Mouse (Mus musculus) embryo, embryonic 10 days (tissue): Measurements from ENCODE around the gene Rhou.
A peak's percentile ranks its signal among the peaks of the same experiment; 100 is the strongest.
"Not testable (repeated sequence)": the region's sequence is repeated elsewhere in the genome, so short reads cannot be mapped to it uniquely, and the experiment has no call there.

Source experiments
- DNase-seq: peaks from one replicate; pipeline ENCODE4 v3.0.0-alpha.2; 2015; ENCODE audit warnings: low spot score

The Rhou gene

DNA sequence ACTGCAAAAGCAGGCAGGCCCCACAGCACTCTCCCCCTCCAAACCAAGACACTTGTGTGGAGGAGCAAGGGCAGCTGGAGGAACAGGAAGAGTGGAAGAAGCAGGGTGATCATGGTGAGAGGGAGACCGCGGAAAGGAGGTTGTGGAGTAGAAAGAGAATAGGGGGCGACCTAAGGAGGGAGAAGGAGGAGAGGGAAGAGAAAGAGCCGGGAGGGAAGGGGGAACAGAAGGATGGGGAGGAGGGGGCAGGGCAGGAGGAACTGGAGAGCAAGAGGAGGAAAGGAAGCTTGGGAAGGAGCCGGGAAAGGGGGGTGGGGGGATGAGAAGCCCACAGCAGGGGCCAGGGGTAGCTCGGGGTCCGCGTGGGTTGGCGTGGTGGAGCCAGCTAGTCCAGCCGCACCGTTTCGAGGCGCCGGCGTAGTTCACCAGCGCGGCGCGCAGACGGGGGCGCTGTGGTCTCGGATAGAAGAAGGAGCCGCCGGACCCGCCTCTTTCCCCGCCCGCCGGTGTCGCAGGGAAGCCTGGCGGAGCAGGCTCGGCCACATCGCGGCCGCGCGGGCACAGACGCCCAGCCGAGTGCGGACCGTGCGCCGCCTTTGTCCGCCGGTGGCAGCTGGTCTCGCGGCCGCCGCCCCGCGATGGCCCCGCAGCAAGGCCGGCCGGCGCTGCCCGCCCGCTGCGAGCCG lies at the start of gene Rhou:
Gene Rhou (plus strand): TSS at position 622 of the 686 bp plus-strand sequence.
- peak; percentile 95 for DNase-seq

DNA sequence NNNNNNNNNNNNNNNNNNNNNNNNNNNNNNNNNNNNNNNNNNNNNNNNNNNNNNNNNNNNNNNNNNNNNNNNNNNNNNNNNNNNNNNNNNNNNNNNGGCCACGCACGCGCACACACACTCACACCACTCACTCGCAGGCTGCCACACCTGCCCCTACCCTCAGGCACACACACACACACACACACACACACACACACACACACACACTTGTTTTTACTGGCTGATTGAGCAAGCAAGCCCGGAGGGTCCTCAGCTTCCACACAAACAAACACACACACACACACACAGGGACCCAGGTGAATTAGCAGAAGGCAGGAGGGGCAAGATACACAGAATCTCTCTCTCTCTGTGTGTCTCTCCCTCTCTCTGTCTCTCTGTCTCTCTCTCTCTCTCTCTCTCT lies 41.1 kb upstream of the Rhou start:
- not testable (repeated sequence) for DNase-seq

DNA sequence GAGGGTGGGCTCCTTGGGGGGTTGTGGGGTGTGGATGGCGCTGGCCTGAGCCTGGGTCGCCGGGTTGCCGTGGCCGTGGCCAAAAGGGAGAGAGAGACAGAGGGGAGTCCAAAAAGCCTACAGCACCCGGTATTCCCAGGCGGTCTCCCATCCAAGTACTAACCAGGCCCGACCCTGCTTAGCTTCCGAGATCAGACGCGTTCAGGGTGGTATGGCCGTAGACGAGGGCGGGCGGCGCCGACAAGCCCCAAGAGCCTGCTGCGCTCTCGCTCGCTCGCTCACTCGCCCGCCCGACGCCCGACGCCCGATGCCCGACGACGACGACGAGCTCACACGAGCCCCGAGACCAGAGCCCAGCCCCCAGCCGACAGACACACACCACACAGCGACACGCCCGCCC lies 30.2 kb upstream of the Rhou start:
- DNase-seq, result not testable (repeated sequence)

DNA sequence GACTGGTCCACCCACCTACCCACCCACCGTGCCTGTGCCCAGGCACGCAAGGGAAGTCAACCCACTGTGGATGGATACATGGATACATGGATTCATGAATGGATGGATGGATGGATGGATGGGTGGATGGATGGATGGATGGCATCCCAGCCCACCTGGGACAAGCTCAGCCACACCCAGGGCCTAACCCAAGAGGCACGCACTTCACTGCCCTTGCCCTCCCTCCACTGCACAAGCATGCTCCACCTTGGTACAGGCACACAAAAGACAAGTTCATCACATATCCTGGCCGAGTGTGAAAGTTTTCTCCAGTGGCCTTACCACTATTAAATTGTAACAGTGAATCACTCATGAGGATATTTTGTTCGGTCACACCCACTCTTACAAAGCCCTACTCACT lies 29.5 kb upstream of the Rhou start:
- DNase-seq, result no peak

DNA sequence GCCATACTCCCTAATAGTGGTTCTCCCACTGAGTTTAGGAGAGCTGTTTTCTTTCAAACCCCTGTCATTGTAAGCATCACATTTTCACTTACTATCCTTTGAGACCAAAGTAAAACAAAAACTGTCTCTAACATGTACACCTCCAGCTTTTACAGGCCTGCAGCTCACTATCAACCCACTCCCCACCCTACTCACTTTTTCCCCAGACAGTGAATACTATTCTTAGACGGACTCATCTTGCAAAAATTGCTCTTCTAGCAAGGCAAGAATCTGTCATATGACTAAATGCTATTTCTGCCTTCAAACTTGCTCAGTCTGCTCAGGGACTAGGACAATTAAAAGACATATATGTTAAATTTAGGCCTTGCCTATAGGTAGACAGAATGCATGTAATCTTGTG lies 29.0 kb upstream of the Rhou start:
- no peak for DNase-seq

DNA sequence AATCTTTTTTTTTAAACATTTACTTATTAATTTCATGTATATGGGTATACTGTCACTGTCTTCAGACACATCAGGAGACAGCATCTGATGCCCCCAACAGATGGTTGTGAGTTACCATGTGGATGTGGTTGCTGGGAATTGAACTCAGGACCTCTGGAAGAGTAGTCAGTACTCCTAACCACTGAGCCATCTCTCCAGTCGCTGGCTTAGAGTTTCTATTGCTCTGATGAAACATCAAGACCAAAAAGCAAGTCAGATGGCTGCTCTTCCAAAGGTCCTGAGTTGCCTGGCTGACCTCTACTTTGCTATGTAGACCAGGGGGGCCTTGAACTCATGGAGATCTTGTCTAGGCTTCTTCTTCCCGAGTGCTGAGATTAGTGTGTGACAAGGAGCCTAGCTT lies 28.0 kb upstream of the Rhou start:
- no peak for DNase-seq

DNA sequence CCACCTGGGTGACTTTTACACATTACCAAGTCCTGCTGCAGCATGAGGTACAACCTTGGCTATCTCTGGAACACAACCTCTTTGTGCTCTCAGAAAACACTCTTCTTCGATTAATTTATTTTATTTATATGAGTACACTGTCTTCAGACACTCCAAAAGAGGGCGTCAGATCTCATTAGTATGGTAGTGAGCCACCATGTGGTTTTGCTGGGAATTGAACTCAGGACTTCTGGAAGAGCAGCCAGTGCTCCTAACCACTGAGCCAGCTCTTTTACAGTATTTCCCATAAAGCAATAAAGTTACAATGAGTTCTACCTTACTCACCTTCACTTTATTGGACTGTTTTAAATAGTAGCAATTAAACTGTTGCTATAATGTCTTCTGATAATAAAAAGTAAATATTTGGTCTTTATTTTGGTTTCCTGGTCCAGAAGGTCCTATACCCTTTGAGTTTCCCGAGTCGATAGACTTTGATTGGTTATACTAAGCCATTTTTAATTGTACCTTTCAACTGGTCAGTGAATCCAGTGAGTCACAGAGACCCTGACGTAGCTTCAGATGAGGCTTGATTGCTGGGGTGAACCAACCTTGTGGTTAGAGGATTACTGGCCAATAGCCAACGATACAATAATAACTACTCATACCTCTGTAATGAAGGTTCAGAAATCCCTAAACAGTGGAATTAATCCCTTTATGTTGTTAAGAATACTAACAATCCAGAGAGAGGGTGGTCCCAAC lies 26.1 kb upstream of the Rhou start:
- DNase-seq, result no peak

DNA sequence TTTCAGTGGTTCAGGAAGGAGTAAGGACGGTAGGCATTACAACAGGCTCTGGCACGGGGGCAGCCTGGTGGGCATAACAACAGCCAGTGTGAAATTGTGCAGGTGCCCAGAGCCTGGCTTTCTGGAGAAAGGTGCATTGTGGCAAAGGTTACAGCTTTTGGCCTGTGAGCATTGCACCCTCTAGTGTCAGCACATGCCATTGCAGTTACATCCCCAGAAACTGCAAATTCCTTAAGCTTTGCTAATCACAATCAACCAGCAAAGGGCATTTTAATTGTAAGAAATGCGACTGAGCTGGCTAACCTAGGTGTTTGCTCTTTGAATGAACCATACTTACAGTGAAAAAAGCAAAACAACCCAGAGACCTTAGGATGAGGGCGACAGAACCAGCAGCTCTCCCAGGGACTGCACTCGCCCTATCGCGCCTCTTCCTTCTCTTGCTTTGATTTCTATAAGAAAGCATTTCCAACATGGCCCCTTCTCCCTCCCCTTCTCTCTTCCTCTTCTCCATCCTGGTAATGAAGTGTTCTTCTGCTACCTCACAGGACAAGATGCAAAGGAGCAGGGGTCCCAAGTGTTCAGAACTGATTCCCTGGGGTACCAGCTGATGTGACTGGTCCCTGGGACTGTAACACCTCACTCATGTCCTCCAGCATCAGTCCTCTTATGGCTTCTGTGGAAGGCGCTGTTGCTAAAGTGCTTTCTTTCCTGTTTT lies 25.3 kb upstream of the Rhou start:
- DNase-seq, result peak; percentile 79

DNA sequence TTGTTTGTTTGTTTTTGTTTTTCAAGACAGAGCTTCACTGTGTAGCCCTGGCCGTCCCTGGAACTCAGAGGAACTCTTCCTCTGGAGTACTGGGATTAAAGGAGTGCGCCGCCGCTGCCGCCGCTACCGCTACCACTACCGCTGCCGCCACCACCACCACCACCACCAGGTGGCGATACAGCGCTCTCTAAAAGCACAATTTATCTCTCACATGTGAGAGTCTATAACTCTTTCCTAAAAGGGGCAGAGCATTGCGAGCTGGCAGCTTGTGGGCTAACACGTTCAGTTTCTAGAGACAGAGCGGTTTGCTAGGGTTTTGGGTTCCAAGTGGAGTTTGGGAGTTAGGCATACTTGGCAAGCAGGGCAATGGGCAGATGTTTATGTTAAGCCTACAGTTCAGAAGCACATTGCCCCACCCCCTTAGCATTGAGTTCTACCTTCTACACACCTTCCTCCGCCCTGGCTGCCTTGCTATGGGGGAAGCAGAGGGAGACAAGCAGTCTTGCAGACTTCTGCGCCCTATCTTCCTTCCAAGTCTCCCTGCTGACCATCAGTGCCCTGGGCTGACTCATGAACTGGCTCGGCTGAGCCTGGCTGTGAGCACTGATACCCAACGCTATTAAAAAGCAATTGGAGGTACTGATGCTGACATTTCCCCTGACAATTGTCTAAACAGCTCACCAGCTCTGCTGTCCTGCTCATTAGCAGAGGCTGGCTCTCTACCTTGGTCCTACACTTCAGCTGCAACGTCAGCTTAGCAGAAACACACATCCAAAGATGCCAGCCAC lies 24.6 kb upstream of the Rhou start:
- DNase-seq, result peak; percentile 96

DNA sequence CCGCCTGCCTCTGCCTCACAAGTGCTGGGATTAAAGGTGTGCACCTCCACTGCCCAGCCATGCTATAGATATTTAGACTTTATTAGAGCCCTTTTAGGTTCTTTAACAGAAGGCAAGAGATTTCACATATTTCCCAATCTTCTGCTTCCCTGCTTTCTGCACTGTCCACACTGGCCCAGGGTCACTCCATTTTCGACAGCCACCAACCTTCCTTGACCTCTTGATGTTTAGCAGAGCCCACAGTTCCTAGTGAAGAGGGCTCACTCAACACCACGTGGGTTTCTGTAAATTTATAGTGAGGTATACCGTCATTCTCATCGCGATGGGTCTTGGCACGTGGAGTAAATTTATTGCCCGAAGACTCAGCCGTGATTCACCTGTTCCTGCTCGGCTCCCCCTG lies 23.7 kb upstream of the Rhou start:
- no peak for DNase-seq

DNA sequence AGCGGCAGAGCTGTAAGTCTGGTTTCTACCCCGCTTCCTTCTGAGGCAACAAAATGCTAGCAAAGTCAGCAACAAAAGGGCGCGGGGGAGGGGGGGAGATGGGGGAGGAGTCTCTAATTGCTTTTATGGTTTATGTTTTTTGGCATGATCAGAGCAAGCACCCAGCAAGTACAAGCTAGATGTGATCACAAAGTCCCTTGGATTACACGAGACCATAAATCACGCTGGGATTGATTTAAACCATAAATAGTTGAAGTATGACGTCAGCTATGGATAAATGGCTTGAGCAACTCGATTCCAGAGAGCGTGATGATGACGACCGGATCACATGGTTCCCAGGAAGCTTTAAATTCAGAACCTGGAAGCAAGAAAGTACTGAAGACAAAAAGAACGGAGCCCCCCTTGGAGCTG lies 22.9 kb upstream of the Rhou start:
- peak; percentile 36 for DNase-seq

DNA sequence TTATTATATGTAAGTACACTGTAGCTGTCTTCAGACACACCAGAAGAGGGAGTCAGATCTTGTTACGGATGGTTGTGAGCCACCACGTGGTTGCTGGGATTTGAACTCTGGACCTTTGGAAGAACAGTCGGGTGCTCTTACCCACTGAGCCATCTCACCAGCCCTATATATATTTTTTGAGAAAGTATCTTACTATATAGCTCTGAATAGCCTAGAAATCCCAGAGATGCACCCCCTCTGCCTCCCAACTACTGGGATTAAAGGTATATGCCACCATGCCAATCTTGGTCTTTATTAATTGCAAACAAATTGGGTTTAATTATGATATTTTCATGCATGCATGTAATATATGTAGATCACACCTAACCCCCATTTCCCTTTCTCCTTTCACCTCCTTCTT lies 22.0 kb upstream of the Rhou start:
- DNase-seq, result not testable (repeated sequence)

DNA sequence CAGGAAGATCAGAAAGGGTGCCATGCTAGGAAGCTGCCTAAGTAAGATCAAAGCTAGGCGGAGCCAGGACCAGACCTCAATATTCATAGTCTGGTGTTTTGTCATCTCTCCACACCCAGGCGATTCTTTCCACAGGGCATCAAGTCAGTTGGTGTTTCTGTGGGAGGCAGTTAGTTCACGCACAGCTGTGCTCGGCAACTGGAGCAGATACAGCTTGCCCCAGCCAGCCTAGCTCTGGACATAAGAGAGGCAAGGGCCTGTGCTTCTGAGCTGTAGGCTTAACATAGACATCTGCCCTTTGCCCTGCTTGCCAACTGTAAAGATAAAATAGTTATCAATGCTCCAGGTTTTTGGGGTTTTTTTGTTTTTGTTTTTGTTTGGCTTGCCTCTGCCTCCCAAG lies 21.5 kb upstream of the Rhou start:
- DNase-seq, result no peak

DNA sequence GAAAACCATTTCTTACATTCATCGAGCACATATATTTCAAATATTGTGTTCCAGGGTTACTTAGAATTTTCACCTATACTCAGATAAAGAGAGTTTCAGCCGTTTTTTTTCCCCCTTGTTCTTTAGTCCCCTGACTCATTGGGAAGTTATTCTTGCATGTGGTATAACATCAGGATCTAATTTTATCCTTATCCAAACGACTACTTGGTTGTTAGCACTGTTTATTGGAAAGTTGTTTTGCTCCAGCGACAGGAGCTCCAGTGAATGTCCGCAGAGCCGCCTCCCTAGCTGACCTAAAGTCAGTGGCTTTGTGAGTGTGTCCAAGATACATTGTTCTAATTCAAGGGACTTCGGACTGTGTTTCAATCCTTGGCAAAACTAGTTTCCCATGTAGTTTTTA lies 19.9 kb upstream of the Rhou start:
- DNase-seq, result no peak

DNA sequence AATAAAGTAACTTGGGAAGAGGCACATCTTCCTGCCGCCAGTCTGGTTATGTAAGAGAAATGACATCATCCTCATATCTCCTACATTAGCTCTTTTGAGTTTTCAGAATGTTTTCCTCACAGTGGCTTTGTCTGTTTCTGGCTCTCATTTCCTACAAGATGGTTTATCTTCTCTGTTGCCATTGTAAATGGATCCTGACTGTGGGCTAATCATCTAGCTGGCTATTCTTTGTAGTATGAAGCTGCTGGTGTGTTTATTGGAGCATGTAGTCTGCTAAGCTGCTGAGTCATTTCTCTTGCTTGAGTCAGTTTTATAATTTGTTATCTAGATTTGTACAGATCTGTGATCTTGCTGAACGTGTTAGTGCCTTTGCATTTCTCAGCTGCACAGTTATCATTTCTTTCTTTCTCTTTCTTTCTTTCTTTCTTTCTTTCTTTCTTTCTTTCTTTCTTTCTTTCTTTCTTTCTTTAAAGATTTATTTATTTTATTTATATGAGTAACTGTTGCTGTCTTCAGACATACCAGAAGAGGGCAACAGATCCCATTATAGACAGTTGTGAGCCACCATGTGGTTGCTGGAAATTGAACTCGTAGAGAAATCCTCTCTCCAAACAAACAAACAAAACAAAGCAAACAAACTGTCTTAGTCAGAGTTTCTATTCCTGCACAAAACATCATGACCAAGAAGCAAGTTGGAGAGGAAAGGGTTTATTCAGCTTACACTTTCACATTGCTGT lies 19.2 kb upstream of the Rhou start:
- no peak for DNase-seq

DNA sequence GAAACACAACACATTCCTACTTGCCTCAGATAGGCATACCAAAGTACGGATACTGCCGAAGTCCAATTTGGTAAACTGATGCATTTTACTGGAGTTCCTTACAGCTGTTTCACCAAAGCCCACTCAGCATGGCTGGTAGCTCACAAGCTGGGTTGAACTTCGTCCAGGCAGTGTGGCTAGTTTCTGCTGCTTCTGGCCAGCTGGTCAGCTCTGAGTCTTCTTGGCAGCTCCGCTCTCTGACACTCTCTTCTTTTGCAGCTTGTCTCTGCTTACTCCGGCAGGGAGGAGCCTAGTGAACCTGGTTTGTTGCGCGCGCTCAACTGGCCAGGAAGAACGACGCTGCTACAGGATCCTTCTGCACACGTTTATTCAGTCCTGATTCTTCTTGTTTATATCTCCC lies 18.1 kb upstream of the Rhou start:
- no peak for DNase-seq

DNA sequence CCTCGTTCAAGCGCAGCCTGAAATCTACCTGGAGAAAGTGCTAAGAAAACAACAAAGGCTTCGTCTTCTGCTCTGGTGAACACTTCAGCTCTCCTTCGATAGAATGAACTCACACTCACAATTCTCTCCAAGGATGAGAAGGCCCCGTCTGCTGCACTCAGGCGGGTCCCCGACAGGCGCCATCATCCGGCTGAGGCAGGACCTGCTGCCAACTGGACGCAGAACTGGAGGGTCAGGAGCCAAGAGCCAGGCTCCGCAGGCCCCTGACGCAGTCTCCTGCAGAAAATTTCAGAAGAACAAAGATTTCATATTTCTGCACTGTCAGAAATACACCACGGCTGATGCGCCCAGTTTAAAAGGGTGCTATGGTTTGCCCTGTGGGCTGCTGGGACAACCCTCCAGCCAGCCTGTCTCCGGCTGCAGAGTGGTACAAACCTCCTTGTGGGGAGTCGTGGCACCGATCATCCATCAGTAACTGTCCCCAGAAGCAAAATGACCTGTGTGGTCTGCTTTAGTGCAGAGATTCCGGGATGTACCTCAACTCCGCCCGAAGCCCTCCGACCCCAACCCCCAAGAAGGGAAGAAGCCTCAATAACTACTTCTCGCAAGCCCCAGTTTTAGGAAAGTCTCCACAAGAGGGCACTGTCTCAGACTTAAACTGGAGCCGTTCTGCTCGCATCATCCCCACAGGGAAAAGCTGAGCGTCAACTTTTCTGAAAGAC lies 10.2 kb upstream of the Rhou start:
- peak; percentile 86 for DNase-seq

DNA sequence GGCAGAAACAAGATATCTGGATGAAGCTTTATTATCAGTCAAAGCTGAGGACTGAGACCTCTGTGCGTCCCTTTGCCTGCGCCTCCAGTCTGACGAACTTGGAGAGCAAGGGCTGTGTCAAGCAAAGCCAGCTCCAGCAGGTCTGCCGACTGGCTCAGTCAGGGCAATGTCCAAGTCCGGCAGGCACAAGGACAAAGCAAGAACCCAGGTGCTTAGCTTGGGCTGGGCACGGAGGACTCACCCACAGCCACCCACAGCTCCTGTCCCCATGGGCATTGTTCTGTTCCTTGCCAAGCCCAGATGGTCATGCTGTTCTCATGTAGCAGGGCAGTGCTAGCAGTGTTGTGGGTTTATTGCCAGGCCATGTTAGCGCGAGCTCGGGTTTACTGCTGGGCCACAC lies 8.5 kb upstream of the Rhou start:
- no peak for DNase-seq

DNA sequence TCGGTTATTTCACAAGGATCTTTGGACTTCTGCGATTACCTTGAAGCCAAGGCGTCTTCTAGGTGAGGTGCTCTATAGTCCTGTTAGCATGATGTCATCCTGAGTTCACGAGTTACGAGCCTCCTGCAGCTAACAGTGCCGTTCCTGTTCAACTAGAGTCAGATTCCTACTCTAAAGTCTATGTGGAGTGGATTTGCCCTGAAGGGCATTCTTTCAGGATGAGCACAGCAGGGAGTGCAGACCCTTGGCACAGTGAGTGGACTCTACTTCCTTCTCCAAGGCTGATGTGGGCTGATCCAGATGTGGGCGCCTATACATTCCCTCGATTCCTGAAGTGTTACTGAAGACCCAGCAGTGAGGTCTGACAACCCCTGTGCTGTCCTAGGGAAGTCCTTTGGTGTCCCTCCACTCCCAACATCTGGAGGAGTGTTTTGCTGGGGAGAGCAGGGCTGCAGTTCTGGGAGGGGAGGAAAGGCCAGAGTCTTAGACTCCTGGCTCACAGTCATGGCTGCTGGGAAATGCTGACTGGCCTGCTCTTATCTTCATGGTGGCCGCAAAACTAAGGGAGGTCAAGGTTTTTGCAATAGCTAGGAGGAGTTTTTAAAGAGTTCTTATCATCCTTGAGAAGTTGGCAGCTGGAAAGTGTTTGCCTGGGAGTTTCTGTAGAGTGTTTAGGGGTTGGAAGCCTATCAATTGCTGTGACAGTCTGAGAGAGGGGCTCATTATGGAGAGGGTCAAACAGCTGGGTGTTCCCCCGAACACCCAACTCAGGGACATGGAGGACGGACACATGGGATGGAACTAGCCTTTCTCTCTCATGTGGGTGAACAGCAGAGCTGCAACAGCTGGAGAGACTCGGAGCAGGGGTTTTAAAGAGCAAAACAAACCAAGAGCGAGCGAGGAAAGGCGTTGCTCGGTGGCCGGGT lies 5.2 kb upstream of the Rhou start:
- no peak for DNase-seq

DNA sequence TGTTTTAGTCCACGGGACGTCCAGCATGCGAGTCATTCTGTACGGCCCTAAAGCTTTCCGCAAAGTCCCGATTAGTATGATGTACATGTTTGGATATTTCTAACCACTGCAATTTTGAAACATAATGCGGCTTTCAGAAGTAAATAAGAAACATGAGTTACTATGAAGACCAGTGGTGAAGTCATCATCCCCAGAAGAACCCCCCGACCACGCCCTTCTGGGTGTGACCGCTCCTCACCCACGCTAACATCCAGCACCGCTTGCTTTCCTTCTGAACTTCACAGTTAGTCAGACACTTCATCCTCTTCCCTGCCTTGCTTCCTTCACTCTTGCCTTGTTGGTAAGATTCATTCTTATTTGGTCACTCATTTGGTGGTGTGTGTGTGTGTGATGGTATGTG lies 4.2 kb upstream of the Rhou start:
- DNase-seq, result no peak
